Mouse (Mus musculus) kidney, embryonic 15.5 days (tissue): Measurements from ENCODE around the gene Schip1. TPM values are rescaled to one million over a fixed set of nuclear protein-coding genes. Genes with fewer than 3 reads are reported as not detected.

Experiments used
- ATAC-seq: fragments of 200-750 bp; cut with Nextera tagmentation; replicated peaks from 2 replicates; pipeline ENCODE4 v1.8.0; 2017; ENCODE audit warnings: moderate TSS enrichment; ENCODE audit not compliant: low FRiP score
- H3K27ac ChIP-seq: fragments of 300-500 bp; sonication (generic); 2 replicates; pipeline ENCODE4 v1.5.1; 2015; ENCODE audit warnings: mild to moderate bottlenecking, inconsistent platforms
- H3K27me3 ChIP-seq: fragments of 300-500 bp; sonication (generic); 2 replicates; pipeline ENCODE4 v1.6.1; 2015; ENCODE audit warnings: inconsistent platforms
- H3K36me3 ChIP-seq: fragments of 300-500 bp; sonication (generic); 2 replicates; pipeline ENCODE4 v1.6.1; 2015; ENCODE audit warnings: inconsistent platforms
- H3K4me1 ChIP-seq: fragments of 300-500 bp; sonication (generic); 2 replicates; pipeline ENCODE4 v1.6.1; 2015; ENCODE audit warnings: inconsistent platforms
- H3K4me2 ChIP-seq: fragments of 300-500 bp; sonication (generic); 2 replicates; pipeline ENCODE4 v1.6.1; 2015; ENCODE audit warnings: moderate library complexity, mild to moderate bottlenecking, inconsistent platforms
- H3K4me3 ChIP-seq: fragments of 300-500 bp; sonication (generic); replicated peaks from 2 replicates; pipeline ENCODE4 v1.5.1; 2015; ENCODE audit warnings: mild to moderate bottlenecking, inconsistent platforms
- H3K9ac ChIP-seq: fragments of 300-500 bp; sonication (generic); 2 replicates; pipeline ENCODE4 v1.6.1; 2015; ENCODE audit warnings: mild to moderate bottlenecking, inconsistent platforms
- H3K9me3 ChIP-seq: fragments of 300-500 bp; sonication (generic); replicated peaks from 2 replicates; pipeline ENCODE4 v1.6.1; 2016; ENCODE audit warnings: inconsistent platforms
- WGBS: fragments of 180-500 bp; shearing (Covaris S2); methylation state at CpG from one replicate; pipeline ENCODE4 v1.1.7; 2015; ENCODE audit warnings: mixed read lengths; 5-methylcytosine and 5-hydroxymethylcytosine counted together
- polyA plus RNA-seq: library from polyadenylated mRNA; unstranded; fragments of >200 nt; fragmentation: Nextera tagmentation; extraction: Ambion mirVana; gene quantifications from 2 replicates; pipeline ENCODE4 v1.2.1, GENCODE M21; 2015

Gene Schip1
- polyA plus RNA-seq, 1 experiment from 2014 or later = 51.3 TPM

DNA sequence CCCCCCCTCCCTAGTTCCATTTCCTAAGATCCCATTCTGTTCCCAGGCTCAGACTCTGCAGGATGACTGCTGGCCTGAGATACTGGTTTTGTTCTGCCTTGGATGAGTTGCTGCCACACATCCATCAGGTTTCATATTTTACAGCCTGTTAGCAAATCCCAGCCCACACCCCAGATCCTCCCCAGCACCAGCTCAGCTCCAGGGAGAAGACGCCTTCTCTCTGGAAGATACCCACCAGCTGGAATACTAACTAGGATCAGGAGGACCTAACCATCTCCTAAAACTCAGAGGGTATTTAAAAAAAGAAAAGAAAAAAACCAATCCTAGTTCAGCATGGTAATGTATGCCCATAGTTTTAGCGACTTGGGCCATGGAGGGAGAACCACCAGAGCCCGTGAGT is 585.6 kb downstream of the Schip1 start:
- ATAC-seq = no peak
- WGBS = 76% methylated on average over 3 of the region's 3 CpGs
- no peaks in the 10 kb centered on the region for H3K9me3 ChIP-seq

DNA sequence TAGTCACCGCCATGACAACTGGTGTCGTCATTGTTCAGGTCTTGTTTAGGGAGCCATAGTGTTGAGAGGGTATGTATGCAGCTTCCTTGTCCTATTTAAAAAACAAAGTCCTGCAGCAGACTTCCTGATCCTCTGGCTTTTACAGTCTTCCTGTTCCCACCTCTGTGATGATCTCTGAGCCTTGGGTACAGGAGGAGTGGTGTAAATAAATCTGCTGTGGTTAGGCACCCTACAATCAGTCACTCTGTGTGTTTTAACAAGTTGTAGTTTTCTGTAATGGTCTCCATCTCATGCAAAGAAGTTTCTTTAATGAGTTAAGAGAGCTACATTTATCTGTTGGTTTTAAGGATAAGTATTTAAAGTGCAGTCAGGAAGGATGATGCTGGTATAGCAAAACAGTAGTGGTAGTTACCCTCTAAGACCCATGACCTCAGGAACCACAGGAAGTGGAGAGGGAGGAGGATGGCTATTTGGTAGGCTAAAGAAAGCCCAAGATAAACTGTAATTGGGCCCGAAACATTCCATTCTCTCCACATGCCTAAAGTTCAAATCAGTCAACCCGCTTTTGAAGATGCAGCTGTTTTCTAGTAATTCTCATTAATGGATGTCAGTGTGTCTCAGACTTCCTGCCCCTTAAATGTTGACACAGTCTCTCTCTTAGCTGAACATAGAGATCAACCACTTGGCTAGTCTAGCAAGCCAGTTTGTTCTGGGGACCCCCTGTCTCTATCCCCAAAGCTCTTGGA is 592.2 kb downstream of the Schip1 start:
- 0 out of 2 replicates have a peak overlapping the region, but pooled peaks have one; percentile 4 for H3K27ac ChIP-seq
- no peak overlapping the region for H3K9ac ChIP-seq
- H3K4me3 ChIP-seq = no peak overlapping the region
- WGBS = 53% methylated on average over 4 of the region's 4 CpGs
- H3K4me1 ChIP-seq = peaks cover 9% of the 10 kb centered on the region
- H3K9me3 ChIP-seq = no peaks in the 10 kb centered on the region
- H3K36me3 ChIP-seq = no peaks in the 10 kb centered on the region
- H3K27me3 ChIP-seq = no peaks in the 10 kb centered on the region
- ATAC-seq = no peak
- no peak overlapping the region for H3K4me2 ChIP-seq

More for the DNA sequence above, 585.6 kb downstream of the Schip1 start:
- Histone ChIP-seq H3K9ac (no peak overlapping the region), H3K36me3 (no peaks in the 10 kb centered on the region), H3K4me3 (no peak overlapping the region), H3K4me2 (no peak overlapping the region), H3K27ac (no peak overlapping the region), H3K27me3 (no peaks in the 10 kb centered on the region), H3K4me1 (peaks cover 8% of the 10 kb centered on the region; the same call in 1 of the 2 replicates)

DNA sequence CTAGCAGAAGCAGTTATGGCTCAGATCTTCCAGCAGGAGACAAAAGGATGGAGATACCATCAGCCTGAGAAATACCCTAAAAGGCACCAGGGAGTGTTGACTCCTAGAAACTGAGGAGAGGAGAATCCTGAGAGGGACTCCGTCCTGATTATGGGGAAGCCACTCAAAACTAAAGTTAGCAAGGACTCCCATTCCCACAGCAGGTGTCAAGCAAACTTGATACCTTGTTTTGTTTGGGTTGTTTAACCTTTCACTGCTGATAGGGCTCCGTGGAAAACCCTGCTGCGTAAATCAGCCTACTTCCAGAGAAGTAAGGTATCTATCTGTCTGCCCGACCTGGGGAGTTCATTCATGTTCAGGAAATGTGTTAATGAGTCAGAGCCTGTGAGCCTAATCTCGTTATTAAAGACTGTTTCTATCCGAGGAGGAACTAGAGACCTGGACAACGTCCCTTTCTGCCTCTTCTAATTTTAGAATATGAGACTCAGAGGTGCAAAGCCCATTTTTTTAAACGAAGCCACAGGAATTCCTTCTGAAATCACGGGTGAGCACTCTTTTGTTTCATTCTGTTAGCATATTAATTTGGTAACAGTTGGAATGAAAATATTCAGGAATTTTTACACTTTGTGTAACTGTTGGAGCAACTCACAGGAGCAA is 593.1 kb downstream of the Schip1 start:
- no peak overlapping the region for H3K4me3 ChIP-seq
- no peak overlapping the region for H3K9ac ChIP-seq
- no peak for ATAC-seq
- peaks cover 9% of the 10 kb centered on the region for H3K4me1 ChIP-seq
- no peaks in the 10 kb centered on the region for H3K36me3 ChIP-seq
- H3K27me3 ChIP-seq = no peaks in the 10 kb centered on the region
- H3K4me2 ChIP-seq = no peak overlapping the region
- no peaks in the 10 kb centered on the region for H3K9me3 ChIP-seq
- 19% methylated on average over 9 of the region's 9 CpGs for WGBS
- 0 out of 2 replicates have a peak overlapping the region, but pooled peaks have one; percentile 4 for H3K27ac ChIP-seq

DNA sequence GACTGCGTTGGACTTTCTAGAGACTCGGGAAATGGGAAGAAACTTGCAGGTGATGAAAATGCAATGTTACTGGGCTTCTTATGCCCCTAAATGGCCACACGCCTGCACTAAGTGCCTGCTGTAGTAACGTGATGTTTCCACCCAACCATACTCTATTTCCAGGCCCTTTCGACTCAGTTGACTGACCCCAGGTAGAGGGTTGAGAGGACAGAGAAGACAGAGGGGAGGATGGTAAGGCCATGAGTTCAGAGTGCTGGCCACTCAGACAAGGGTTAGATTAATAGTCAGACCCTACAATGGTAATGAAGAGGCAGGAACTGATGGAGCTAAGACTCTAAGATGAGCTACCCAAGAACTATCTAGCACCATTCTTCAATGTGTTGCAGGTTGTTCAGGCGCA is 595.4 kb downstream of the Schip1 start:
- no peak overlapping the region for H3K9ac ChIP-seq
- ATAC-seq = no peak
- H3K27ac ChIP-seq = no peak overlapping the region
- H3K4me1 ChIP-seq = peaks cover 9% of the 10 kb centered on the region
- H3K9me3 ChIP-seq = no peaks in the 10 kb centered on the region
- H3K4me3 ChIP-seq = no peak overlapping the region
- WGBS = 96% methylated on average over 6 of the region's 6 CpGs
- H3K4me2 ChIP-seq = no peak overlapping the region
- H3K36me3 ChIP-seq = no peaks in the 10 kb centered on the region
- H3K27me3 ChIP-seq = no peaks in the 10 kb centered on the region

DNA sequence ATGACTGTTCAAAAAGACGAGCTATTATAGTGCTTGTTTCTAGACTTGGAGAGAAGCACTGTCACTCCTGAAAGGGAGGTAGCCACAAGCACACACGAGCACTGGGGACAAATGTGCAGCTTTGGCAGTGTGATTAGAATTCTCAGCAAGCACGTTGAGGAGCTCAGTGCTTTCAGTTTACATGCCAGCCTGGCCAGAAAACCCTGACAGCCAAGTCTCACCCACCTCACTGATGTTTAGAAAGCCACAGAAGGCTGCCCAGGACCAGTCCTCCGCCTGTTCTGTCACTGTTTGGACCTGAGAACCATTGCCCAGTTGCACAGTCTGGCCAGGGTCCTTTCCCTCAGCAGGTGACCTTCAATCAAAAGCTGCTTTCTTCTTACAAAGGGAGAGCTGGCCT is 595.9 kb downstream of the Schip1 start:
- no peak for ATAC-seq
- no peak overlapping the region for H3K9ac ChIP-seq
- no peaks in the 10 kb centered on the region for H3K9me3 ChIP-seq
- H3K4me1 ChIP-seq = peaks cover 9% of the 10 kb centered on the region
- no peaks in the 10 kb centered on the region for H3K36me3 ChIP-seq
- no peak overlapping the region for H3K4me2 ChIP-seq
- no peaks in the 10 kb centered on the region for H3K27me3 ChIP-seq
- no peak overlapping the region for H3K27ac ChIP-seq
- H3K4me3 ChIP-seq = no peak overlapping the region
- 80% methylated on average over 4 of the region's 4 CpGs for WGBS

DNA sequence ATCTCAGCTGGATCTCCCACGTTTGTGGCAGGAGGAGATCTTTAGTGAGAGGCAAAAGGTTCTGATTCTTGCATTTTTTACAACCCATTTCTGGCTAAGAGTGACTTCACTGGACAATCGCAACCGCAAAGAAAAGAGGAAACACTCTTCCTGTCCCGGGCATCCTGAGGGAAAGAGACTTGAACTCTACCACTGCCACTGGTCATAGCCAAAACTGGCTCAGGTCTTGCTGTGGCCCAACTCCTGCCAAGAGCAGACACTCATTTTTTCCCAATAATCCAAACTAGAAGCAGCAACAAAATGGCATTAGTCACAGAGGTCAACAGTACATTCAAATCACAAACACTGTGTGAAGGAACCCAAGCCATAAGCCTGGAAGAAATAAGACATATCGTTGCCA is 597.8 kb downstream of the Schip1 start:
- Histone ChIP-seq H3K4me1 (peaks cover 5% of the 10 kb centered on the region), H3K27ac (no peak overlapping the region), H3K27me3 (no peaks in the 10 kb centered on the region), H3K4me2 (no peak overlapping the region), H3K9ac (no peak overlapping the region), H3K4me3 (no peak overlapping the region), H3K36me3 (no peaks in the 10 kb centered on the region), H3K9me3 (no peaks in the 10 kb centered on the region)
- 65% methylated on average over 5 of the region's 5 CpGs for WGBS
- no peak for ATAC-seq

DNA sequence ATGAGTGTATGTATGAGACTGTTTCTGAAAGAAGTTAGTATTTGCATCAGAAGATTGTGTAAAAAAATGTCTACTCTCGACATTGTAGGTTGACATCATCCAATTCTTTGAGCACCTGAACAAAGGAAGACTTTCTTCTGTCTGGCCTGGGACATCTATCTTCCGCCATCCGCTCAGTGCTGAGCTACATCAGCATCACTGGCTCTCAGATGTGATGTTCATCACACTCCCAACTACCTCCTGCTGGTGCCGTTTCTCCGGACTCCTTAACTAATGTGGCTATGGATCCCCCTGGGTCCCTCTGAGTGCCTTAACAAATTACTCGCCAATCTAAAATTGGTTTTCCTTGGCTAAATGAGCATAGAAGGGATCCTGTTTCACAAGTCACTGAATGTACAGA is 599.7 kb downstream of the Schip1 start:
- 0 out of 2 replicates have a peak overlapping the region, but pooled peaks have one; percentile 20 for H3K27ac ChIP-seq
- H3K27me3 ChIP-seq = no peaks in the 10 kb centered on the region
- H3K9me3 ChIP-seq = no peaks in the 10 kb centered on the region
- H3K4me2 ChIP-seq = no peak overlapping the region
- ATAC-seq = no peak
- no peak overlapping the region for H3K9ac ChIP-seq
- H3K36me3 ChIP-seq = no peaks in the 10 kb centered on the region
- H3K4me1 ChIP-seq = no peaks in the 10 kb centered on the region
- H3K4me3 ChIP-seq = no peak overlapping the region
- 80% methylated on average over 6 of the region's 6 CpGs for WGBS

DNA sequence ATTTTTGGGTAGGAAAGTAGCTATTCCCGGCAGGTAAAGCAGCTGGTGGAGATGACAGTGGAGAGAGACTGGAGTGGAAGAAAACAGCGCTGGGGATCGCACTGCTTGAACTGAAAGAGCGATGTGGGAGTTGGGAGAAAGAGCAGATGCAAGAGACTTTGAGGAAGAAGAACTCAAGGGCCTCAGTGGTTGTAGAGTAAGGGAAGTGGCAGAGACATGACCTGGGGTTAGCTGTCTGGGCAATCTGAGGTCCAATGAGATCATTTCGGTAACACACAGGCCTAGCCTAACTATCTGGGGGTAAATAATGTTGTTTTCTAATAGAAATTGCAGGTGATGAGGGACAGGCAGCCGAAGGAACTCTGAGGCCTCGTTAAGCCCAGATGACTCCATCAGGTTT is 601.8 kb downstream of the Schip1 start:
- Histone ChIP-seq H3K27ac (no peak overlapping the region), H3K27me3 (no peaks in the 10 kb centered on the region), H3K4me2 (no peak overlapping the region), H3K4me3 (no peak overlapping the region), H3K36me3 (no peaks in the 10 kb centered on the region), H3K9me3 (no peaks in the 10 kb centered on the region), H3K9ac (no peak overlapping the region), H3K4me1 (no peaks in the 10 kb centered on the region)
- ATAC-seq = no peak
- 89% methylated on average over 7 of the region's 7 CpGs for WGBS

DNA sequence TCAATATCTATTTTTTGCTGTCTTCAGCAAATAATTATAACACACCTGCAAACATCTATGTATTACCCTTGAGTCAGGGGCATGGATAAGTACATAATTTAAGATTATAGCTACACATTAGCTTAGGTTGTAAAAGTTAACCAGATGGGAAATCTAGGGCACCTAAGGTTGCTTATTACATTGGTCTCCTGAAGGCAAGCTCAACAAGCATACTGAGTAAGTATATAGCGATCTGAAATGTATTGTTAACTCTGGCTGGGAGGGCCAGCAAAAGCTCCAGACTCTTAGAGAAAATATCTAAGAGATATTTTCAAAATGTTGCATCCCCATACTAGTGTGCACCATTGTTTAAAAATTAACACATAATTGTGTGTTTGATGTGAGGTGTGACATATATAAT is 603.2 kb downstream of the Schip1 start:
- Histone ChIP-seq H3K27ac (no peak overlapping the region), H3K9ac (no peak overlapping the region), H3K27me3 (no peaks in the 10 kb centered on the region), H3K36me3 (no peaks in the 10 kb centered on the region), H3K4me3 (no peak overlapping the region), H3K9me3 (no peaks in the 10 kb centered on the region), H3K4me1 (no peaks in the 10 kb centered on the region), H3K4me2 (no peak overlapping the region)
- peak; percentile 59; the same call in 1 of the 2 replicates for ATAC-seq
- 67% methylated on average over 1 of the region's 1 CpGs for WGBS

DNA sequence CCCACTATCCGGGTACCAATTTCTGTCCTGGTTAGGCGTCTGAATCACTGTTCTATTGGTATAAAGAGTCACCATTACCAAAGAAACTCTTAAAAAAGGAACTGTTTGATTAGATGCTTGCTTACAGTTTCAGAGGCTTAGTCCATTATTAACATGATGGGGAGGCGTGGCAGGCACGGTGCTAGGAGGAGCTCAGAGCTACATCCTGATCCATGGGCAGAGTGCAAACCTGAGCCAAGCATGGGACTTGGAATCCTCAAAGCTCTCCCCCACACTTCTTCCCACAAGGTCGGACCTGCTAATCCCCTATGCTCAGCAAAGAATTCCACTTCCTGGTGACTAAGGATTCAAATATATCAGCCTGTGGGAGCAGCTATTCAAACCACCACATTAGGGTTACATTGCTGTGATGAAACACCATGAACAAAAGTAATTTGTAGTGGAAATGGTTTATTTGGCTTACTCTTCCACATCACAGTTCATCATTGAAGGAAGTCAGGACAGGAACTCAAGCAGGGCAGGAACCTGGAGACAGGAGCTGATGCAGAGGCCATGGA is 604.9 kb downstream of the Schip1 start:
- Histone ChIP-seq H3K4me3 (no peak overlapping the region), H3K27me3 (no peaks in the 10 kb centered on the region), H3K4me1 (no peaks in the 10 kb centered on the region), H3K36me3 (no peaks in the 10 kb centered on the region), H3K27ac (no peak overlapping the region), H3K4me2 (no peak overlapping the region), H3K9me3 (no peaks in the 10 kb centered on the region; the same call in 1 of the 2 replicates), H3K9ac (no peak overlapping the region)
- no peak; the same call in 1 of the 2 replicates for ATAC-seq
- WGBS = 81% methylated on average over 5 of the region's 5 CpGs

DNA sequence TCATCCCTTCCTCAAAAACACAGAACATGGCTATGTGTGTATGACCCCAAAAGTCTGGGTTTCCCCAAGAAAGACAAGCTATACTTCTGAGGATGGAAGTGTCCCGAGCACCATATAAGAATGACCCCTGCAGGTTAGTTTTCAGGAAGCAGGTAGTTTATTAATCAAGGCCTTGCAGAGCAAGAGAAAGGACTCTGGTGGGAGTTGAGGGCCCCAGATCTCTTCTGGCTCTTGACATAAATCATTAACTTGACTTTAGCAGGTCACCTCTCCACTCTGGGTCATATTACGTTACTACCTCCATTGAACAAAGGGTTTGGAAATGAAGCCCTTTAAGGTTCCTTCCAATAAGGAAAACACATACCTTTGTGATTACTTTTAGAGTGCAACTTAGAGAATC is 610.1 kb downstream of the Schip1 start:
- Histone ChIP-seq H3K27ac (peak overlapping the region; percentile 59), H3K27me3 (no peaks in the 10 kb centered on the region), H3K9ac (no peak overlapping the region), H3K4me1 (peaks cover 14% of the 10 kb centered on the region; the same call in 1 of the 2 replicates), H3K4me2 (no peak overlapping the region), H3K36me3 (no peaks in the 10 kb centered on the region), H3K9me3 (no peaks in the 10 kb centered on the region; the same call in 1 of the 2 replicates), H3K4me3 (no peak overlapping the region)
- WGBS = 29% methylated on average over 2 of the region's 2 CpGs
- ATAC-seq = peak; percentile 67

DNA sequence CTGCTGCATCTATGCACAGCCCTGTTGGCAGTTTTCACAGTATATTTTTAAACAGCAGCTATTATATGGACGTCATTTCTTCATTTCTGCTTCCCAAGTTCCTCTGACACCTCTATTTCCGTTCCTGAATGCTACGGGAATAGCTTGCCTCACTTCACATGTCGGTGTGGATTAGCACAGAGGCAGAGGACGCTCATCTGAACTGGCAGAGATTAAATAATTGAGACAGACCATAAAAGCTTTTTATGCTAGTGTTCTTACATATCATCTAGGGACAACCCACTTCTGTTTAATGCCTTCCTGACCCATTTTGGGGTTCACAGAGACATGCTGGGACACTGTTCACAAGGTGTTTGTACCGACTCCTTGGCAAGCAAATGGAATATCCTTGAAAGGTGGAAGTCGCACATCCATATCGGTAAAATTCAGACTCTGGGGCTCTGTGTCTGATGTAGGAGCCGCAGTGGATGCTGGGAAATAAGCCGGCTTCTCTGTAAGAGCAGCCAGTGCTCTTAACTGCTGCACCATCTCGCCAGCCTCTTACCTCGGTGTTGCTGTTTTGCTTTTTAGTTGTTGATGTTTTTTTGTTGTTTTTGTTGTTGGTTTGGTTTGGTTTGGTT is 610.7 kb downstream of the Schip1 start:
- Histone ChIP-seq H3K4me1 (peaks cover 14% of the 10 kb centered on the region; the same call in 1 of the 2 replicates), H3K27ac (peak overlapping the region; percentile 59), H3K36me3 (no peaks in the 10 kb centered on the region), H3K27me3 (no peaks in the 10 kb centered on the region), H3K9me3 (no peaks in the 10 kb centered on the region; the same call in 1 of the 2 replicates), H3K4me2 (no peak overlapping the region), H3K9ac (no peak overlapping the region), H3K4me3 (no peak overlapping the region)
- ATAC-seq = no peak
- WGBS = 76% methylated on average over 12 of the region's 12 CpGs
